Mouse (Mus musculus) G1E (cell line): ENCODE measurements around the gene Capzb. TPM values are rescaled to one million over a fixed set of nuclear protein-coding genes. Genes with fewer than 3 reads are reported as not detected.

Source experiments
- ATAC-seq: 2 replicates; pipeline ENCODE4 v1.8.0; 2016; ENCODE audit warnings: mild to moderate bottlenecking; ENCODE audit not compliant: insufficient number of reproducible peaks, poor library complexity, low FRiP score, severe bottlenecking; ENCODE audit errors: extremely low read depth
- DNase-seq: peaks from one replicate; pipeline ENCODE4 v3.0.0; 2012; ENCODE audit warnings: low spot score
- H3K27me3 ChIP-seq: 2 replicates; pipeline ENCODE4 v1.6.1; 2012; ENCODE audit warnings: mild to moderate bottlenecking, low read length, inconsistent platforms; ENCODE audit not compliant: insufficient read depth
- H3K36me3 ChIP-seq: replicated peaks from 2 replicates; pipeline ENCODE3; 2012; ENCODE audit warnings: mild to moderate bottlenecking, inconsistent platforms
- H3K4me1 ChIP-seq: 2 replicates; pipeline ENCODE4 v1.6.1; 2012; ENCODE audit warnings: low read depth, low read length, inconsistent platforms, mixed read lengths; ENCODE audit not compliant: insufficient read depth
- H3K4me3 ChIP-seq: 2 replicates; pipeline ENCODE4 v1.5.1; 2012; ENCODE audit warnings: low read depth, mild to moderate bottlenecking, inconsistent platforms, low read length, moderate library complexity, mixed read lengths
- H3K9me3 ChIP-seq: replicated peaks from 2 replicates; pipeline ENCODE4 v1.6.1; 2012; ENCODE audit warnings: inconsistent platforms
- CTCF ChIP-seq: IDR thresholded peaks from 2 replicates; pipeline ENCODE4 v1.5.1; 2012; ENCODE audit warnings: low read depth, low read length, inconsistent platforms, mixed read lengths
- GATA1 ChIP-seq: IDR thresholded peaks from 2 replicates; pipeline ENCODE4 v1.6.1; 2012; ENCODE audit warnings: borderline replicate concordance, low read length, inconsistent platforms, mixed read lengths
- GATA2 ChIP-seq: IDR thresholded peaks from 2 replicates; pipeline ENCODE4 v1.6.1; 2012; ENCODE audit warnings: low read depth, low read length, inconsistent platforms, borderline replicate concordance
- POLR2AphosphoS5 ChIP-seq: IDR thresholded peaks from 2 replicates; pipeline ENCODE4 v1.6.1; 2012; ENCODE audit warnings: low read depth, low read length, inconsistent platforms; ENCODE audit not compliant: insufficient replicate concordance
- TAL1 ChIP-seq: conservative IDR thresholded peaks from 2 replicates; pipeline ENCODE4 v1.6.1; 2012; ENCODE audit warnings: low read depth, low read length, inconsistent platforms, mixed read lengths
- polyA plus RNA-seq: library from polyadenylated mRNA; stranded (reverse); fragments of >175 nt; gene quantifications from 2 replicates; pipeline ENCODE4 v1.2.3, GENCODE M21; 2012
- total RNA-seq, 2 experiments: library from RNA; stranded (forward) in 1 of 2; stranded (reverse) in 1 of 2; fragments of 200-1000 nt in 1 of 2; fragments of >200 nt in 1 of 2; fragmentation: Nextera tagmentation in 1 of 2; gene quantifications; 2 replicates each; pipeline ENCODE4 v1.2.3; 2014 to 2017

Capzb gene
- total and polyA plus RNA-seq, 3 experiments, result 91.8 to 310 (median 110) TPM

- no peaks in the 10 kb centered on the region for H3K27me3 ChIP-seq
- H3K4me1 ChIP-seq, result peaks cover 86% of the 10 kb centered on the region
- ATAC-seq (no peak), DNase-seq (no peak)
- TF ChIP-seq GATA2 (no peak), GATA1 (no peak), TAL1 (no peak), POLR2AphosphoS5 (no peak), CTCF (no peak)
- no peak overlapping the region; the same call in 1 of the 2 replicates for H3K4me3 ChIP-seq
- H3K9me3 ChIP-seq, result no peaks in the 10 kb centered on the region
- peaks cover 84% of the 10 kb centered on the region for H3K36me3 ChIP-seq
Observed at GRCm38 (mm10) chr4:139197453-139197852, 4.8 kb downstream of the Capzb start.

GRCm38 (mm10) chr4:139198004-139198689, 5.4 kb downstream of the Capzb start:
- peaks cover 90% of the 10 kb centered on the region for H3K4me1 ChIP-seq

GRCm38 (mm10) chr4:139199126-139199525, 6.4 kb downstream of the Capzb start:
- H3K27me3 ChIP-seq, result no peaks in the 10 kb centered on the region
- TF ChIP-seq GATA1 (no peak), TAL1 (no peak), CTCF (no peak)
- H3K4me1 ChIP-seq, result peaks cover 87% of the 10 kb centered on the region
- peaks cover 96% of the 10 kb centered on the region for H3K36me3 ChIP-seq
- DNase-seq (no peak), ATAC-seq (0 out of 2 replicates have a peak, but pooled peaks have one; percentile 12)
- H3K9me3 ChIP-seq, result no peaks in the 10 kb centered on the region
- H3K4me3 ChIP-seq, result peak overlapping the region; percentile 56; the same call in 1 of the 2 replicates

More at GRCm38 (mm10) chr4:139198004-139198689, 5.4 kb downstream of the Capzb start:
- Histone ChIP-seq H3K27me3 (no peaks in the 10 kb centered on the region), H3K36me3 (peaks cover 90% of the 10 kb centered on the region), H3K4me3 (peak overlapping the region; percentile 16; the same call in 1 of the 2 replicates), H3K9me3 (no peaks in the 10 kb centered on the region)
- DNase-seq (peak; percentile 44), ATAC-seq (no peak)
- TF ChIP-seq GATA2 (no peak), CTCF (no peak)

- H3K4me1 ChIP-seq, result peaks cover 87% of the 10 kb centered on the region
- ATAC-seq, result peak; percentile 48
- no peaks in the 10 kb centered on the region for H3K27me3 ChIP-seq
- H3K9me3 ChIP-seq, result no peaks in the 10 kb centered on the region
- DNase-seq, result peak; percentile 40
- TF ChIP-seq GATA2 (no peak), POLR2AphosphoS5 (no peak), TAL1 (no peak), CTCF (no peak), GATA1 (no peak)
- H3K36me3 ChIP-seq, result peaks cover 96% of the 10 kb centered on the region
- peak overlapping the region; percentile 56; the same call in 1 of the 2 replicates for H3K4me3 ChIP-seq
Observed at GRCm38 (mm10) chr4:139199703-139200340, 7.1 kb downstream of the Capzb start.

GRCm38 (mm10) chr4:139200946-139201345, 8.2 kb downstream of the Capzb start:
- Histone ChIP-seq H3K4me1 (peaks cover 80% of the 10 kb centered on the region), H3K9me3 (no peaks in the 10 kb centered on the region), H3K27me3 (no peaks in the 10 kb centered on the region), H3K36me3 (peaks cover 96% of the 10 kb centered on the region), H3K4me3 (no peak overlapping the region)
- TF ChIP-seq POLR2AphosphoS5, result no peak
- ATAC-seq (no peak), DNase-seq (no peak)

GRCm38 (mm10) chr4:139202556-139202955, 9.9 kb downstream of the Capzb start:
- H3K9me3 ChIP-seq, result no peaks in the 10 kb centered on the region
- peaks cover 76% of the 10 kb centered on the region for H3K4me1 ChIP-seq
- no peaks in the 10 kb centered on the region for H3K27me3 ChIP-seq
- ATAC-seq (no peak), DNase-seq (no peak)
- peaks cover 97% of the 10 kb centered on the region for H3K36me3 ChIP-seq
- TF ChIP-seq CTCF, result no peak
- TF ChIP-seq GATA1, result no peak
- no peak for TF ChIP-seq POLR2AphosphoS5
- no peak for TF ChIP-seq GATA2
- H3K4me3 ChIP-seq, result no peak overlapping the region

GRCm38 (mm10) chr4:139203381-139203780, 10.7 kb downstream of the Capzb start:
- H3K4me1 ChIP-seq, result peaks cover 76% of the 10 kb centered on the region
- no peak for ATAC-seq
- DNase-seq, result no peak
- H3K36me3 ChIP-seq, result peaks cover 95% of the 10 kb centered on the region
- no peak overlapping the region for H3K4me3 ChIP-seq
- no peak for TF ChIP-seq TAL1
- no peak for TF ChIP-seq POLR2AphosphoS5
- no peak for TF ChIP-seq GATA1
- TF ChIP-seq GATA2, result no peak
- TF ChIP-seq CTCF, result no peak
- H3K27me3 ChIP-seq, result no peaks in the 10 kb centered on the region
- no peaks in the 10 kb centered on the region for H3K9me3 ChIP-seq
